Mouse (Mus musculus) cerebellum, adult 2 months (tissue): ENCODE results near the gene Stxbp2.

Source experiments
- CTCF ChIP-seq: fragments of 200-500 bp; IDR thresholded peaks from 2 replicates; pipeline ENCODE4 v1.5.1; 2011; ENCODE audit warnings: low read depth, mild to moderate bottlenecking, control low read depth, low read length, moderate library complexity, borderline replicate concordance; ENCODE audit not compliant: insufficient read depth
- POLR2A ChIP-seq: fragments of 200-500 bp; IDR thresholded peaks from 2 replicates; pipeline ENCODE4 v1.6.1; 2011; ENCODE audit warnings: low read length, control low read depth, borderline replicate concordance; ENCODE audit not compliant: insufficient read depth

DNA sequence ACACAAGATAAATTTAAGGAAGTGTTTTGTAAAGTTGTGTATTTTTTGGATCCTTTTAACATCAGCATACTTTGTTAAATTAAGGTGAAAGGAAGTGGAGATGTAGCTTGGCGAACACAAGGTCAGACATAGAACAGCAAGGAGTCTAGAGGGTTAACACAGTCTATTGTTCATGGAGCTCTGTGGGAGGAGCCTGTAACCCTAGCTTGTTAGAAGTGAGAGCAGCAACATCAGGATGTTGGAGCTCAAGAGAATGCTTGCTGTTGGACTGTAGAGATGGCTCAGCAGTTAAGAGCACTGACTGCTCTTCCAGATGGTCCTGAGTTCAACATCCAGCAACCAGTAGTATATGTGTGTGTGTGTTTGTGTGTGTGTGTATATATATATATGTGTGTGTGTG, 18.2 kb downstream of the Stxbp2 start:
- TF ChIP-seq CTCF, result no peak
- TF ChIP-seq POLR2A, result no peak
